Mouse (Mus musculus): ENCODE measurements around the gene Chrm3. TPM values are rescaled to one million over a fixed set of nuclear protein-coding genes. Genes with fewer than 3 reads are reported as not detected.
"Not testable (repeated sequence)": the region's sequence is repeated elsewhere in the genome, so short reads cannot be mapped to it uniquely, and the experiment has no call there.

The Chrm3 gene
- polyA plus RNA-seq, 1 experiment from 2014 or later: 0.32 TPM

DNA sequence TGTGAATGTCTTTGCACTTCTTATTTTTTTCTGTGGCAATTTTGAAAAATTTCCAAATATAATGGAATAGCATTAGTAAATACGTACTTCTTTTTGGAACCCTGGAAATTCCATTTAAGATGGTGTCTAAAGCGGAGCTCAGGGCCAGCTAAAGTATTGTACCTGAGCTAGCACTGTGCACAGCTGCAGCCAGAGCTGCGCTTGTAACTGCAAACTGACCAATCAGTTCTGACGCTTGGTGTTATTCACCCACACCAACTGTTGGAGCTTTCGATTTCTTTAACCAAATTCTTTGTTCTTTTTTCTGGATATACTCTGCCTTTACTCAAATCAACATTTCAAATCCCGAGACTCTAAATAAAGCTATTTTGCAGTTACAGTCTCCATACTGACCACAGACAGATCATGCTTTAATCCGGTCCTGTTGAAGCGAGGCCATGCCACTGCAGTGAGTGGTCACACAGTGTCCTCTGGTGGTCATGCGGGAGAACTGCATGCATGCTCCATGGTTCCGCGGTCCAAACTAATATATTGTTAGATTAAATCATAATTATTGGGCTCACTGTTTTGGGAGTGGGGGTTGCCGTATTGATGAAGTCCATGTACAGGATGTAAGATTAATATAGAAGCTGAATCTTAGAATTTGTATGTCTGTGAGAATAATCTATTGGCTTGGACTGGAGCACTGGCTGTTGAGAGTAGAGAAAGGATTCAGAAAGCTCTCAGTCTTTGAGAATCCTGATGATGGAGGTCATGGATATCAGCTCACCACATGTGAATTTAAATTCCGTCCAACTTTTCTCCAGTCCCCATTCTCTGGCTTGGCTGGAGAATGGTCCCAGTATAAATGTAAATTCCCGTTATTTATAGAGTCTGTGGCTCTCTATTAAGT is 513.9 kb downstream of the Chrm3 start:
- H3K27ac ChIP-seq (ENCODE audit: low read depth, low read length): no peak overlapping the region
- H3K9me3 ChIP-seq (ENCODE audit: control insufficient read depth, low read length): no peaks in the 10 kb centered on the region
- no peaks in the 10 kb centered on the region for H3K4me1 ChIP-seq (replicated peaks; ENCODE audit: control insufficient read depth, insufficient read depth, low read length)
- H3K9ac ChIP-seq (ENCODE audit: low read length): no peak overlapping the region
- DNase-seq (ENCODE audit: low spot score): peak; percentile 76
- no peaks in the 10 kb centered on the region for H3K36me3 ChIP-seq (ENCODE audit: control insufficient read depth, insufficient read depth, low read length)
- peak; percentile 88 for ATAC-seq (replicated peaks; ENCODE audit: low FRiP score)
- no peak overlapping the region for H3K4me3 ChIP-seq (ENCODE audit: low read depth, low read length)
- H3K4me2 ChIP-seq (ENCODE audit: low read depth, low read length, severe bottlenecking): no peak overlapping the region
- WGBS: 31% methylated on average over 14 of the region's 14 CpGs
- H3K27me3 ChIP-seq (ENCODE audit: control insufficient read depth, insufficient read depth, low read length): no peaks in the 10 kb centered on the region

DNA sequence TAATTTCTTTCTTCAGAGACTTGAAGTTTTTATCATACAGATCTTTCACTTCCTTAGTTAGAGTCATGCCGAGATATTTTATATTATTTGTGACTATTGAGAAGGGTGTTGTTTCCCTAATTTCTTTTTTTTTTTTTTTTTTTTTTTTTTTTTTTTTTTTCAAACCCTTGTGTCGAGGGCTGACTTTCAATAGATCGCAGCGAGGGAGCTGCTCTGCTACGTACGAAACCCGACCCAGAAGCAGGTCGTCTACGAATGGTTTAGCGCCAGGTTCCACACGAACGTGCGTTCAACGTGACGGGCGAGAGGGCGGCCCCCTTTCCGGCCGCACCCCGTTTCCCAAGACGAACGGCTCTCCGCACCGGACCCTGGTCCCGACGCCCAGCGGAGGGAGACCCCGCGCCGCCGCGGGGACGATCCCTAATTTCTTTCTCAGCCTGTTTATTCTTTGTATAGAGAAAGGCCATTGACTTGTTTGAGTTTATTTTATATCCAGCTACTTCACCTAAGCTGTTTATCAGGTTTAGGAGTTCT is 526.4 kb downstream of the Chrm3 start:
- ATAC-seq (replicated peaks; ENCODE audit: low FRiP score): peak; percentile 74; the same call in 1 of the 2 replicates

DNA sequence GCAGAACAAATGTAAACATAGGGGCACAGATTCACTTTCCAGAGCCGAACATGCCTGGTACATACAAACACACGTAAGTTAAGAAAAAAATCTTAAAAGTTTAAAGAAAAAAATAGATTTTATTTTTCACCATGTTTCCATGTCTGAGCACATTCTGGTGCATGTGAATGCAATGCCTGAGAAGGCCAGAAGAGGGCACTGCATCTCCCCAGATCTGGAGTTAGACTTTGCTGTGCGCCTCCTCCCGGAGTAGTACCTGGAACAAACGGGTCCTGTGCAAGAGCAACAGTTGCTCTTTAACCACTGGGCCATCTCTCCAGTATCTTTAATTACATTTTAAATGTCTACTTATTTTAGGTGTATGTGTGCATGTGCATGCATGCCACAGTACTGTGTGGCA is 534.4 kb downstream of the Chrm3 start:
- no peak overlapping the region for H3K4me3 ChIP-seq (ENCODE audit: low read depth, low read length)
- no peak for DNase-seq (ENCODE audit: low spot score)
- no peak overlapping the region for H3K9ac ChIP-seq (ENCODE audit: low read length)
- no peak for ATAC-seq (replicated peaks; ENCODE audit: low FRiP score)
- no peaks in the 10 kb centered on the region for H3K36me3 ChIP-seq (ENCODE audit: control insufficient read depth, insufficient read depth, low read length)
- no peak overlapping the region for H3K4me2 ChIP-seq (ENCODE audit: low read depth, low read length, severe bottlenecking)
- no peak overlapping the region for H3K27ac ChIP-seq (ENCODE audit: low read depth, low read length)
- no peaks in the 10 kb centered on the region for H3K4me1 ChIP-seq (replicated peaks; ENCODE audit: control insufficient read depth, insufficient read depth, low read length)
- no peaks in the 10 kb centered on the region for H3K27me3 ChIP-seq (ENCODE audit: control insufficient read depth, insufficient read depth, low read length)
- 61% methylated on average over 5 of the region's 5 CpGs for WGBS
- no peaks in the 10 kb centered on the region for H3K9me3 ChIP-seq (ENCODE audit: control insufficient read depth, low read length)

More for the DNA sequence above, 526.4 kb downstream of the Chrm3 start:
- not testable (repeated sequence) for DNase-seq (ENCODE audit: low spot score); H3K4me2 ChIP-seq (ENCODE audit: low read depth, low read length, severe bottlenecking); H3K27me3 ChIP-seq (ENCODE audit: control insufficient read depth, insufficient read depth, low read length); H3K4me3 ChIP-seq (ENCODE audit: low read depth, low read length); H3K27ac ChIP-seq (ENCODE audit: low read depth, low read length); H3K9me3 ChIP-seq (ENCODE audit: control insufficient read depth, low read length); H3K9ac ChIP-seq (ENCODE audit: low read length); H3K4me1 ChIP-seq (replicated peaks; ENCODE audit: control insufficient read depth, insufficient read depth, low read length); H3K36me3 ChIP-seq (ENCODE audit: control insufficient read depth, insufficient read depth, low read length)
- WGBS: 79% methylated on average over 33 of the region's 33 CpGs

Small RNA genes within 50 kb of the gene (microRNA-seq; reads per million reads assigned to microRNA genes)
- gene Gm24187 (ENCODE audit: insufficient number of aligned reads): not detected
